Mouse (Mus musculus) frontal cortex, adult (tissue): ENCODE results near the gene Gm20388.

ENCODE experiments used
- ATAC-seq: cut with Nextera tagmentation; 2 replicates; pipeline ENCODE4 v1.9.2; 2017; ENCODE audit warnings: mild to moderate bottlenecking, moderate library complexity, mixed read lengths; ENCODE audit not compliant: low TSS enrichment

The Gm20388 gene

DNA sequence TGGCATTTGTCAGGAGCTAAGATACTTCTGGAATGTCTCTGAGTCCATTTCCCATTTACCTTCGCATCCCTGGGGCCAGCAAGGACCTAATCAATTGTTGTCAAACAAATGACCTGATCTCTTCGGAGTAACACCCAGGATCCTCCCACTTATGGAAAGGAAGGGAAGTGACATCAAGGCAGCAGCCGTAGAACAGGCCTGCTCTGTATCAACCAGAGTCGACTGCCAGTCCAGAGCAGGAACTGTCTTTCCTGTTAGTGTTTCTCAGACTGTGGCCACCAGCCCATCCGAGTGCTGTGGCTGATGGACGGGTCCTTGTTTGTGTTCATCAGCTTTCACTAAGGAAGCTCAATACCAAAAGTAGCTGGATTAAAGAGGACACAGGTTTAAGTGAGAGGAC is 213.6 kb downstream of the Gm20388 start:
- no peak for ATAC-seq

DNA sequence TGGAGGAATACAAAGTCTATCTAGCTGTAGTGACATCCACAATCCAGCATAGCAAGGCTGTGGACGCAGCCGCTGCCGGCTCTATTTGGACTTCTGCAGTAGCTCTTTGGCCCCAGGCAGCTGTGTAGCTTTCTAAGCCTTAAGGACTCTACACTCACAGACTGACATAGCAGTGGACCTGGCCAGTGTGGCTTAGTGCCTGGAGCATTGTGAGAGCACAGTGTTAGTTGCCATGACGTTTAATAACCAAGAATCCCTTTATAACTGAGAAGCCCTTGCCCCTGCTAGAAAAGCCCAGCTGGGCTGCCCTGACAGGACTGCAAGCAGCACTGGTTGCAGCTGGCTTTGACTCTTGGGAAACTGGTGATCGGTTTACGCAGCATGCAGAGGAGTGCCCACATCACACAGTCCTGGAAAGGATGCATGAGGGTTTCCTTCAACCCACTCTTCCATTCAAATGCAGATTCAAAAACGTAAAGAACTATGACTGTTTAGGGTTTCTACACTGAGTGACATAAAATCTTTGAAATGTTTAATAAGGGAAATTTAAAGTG is 214.3 kb downstream of the Gm20388 start:
- 0 out of 2 replicates have a peak, but pooled peaks have one; percentile 17 for ATAC-seq

GRCm38 (mm10) chr8:120126357-120127161 is 215.9 kb downstream of the Gm20388 start:
- ATAC-seq = no peak

- ATAC-seq = no peak
Observed at GRCm38 (mm10) chr8:120129547-120129946, 218.9 kb downstream of the Gm20388 start.

- ATAC-seq = no peak
Observed at GRCm38 (mm10) chr8:120131158-120131557, 220.5 kb downstream of the Gm20388 start.

- no peak for ATAC-seq
Observed at GRCm38 (mm10) chr8:120133169-120133568, 222.5 kb downstream of the Gm20388 start.

DNA sequence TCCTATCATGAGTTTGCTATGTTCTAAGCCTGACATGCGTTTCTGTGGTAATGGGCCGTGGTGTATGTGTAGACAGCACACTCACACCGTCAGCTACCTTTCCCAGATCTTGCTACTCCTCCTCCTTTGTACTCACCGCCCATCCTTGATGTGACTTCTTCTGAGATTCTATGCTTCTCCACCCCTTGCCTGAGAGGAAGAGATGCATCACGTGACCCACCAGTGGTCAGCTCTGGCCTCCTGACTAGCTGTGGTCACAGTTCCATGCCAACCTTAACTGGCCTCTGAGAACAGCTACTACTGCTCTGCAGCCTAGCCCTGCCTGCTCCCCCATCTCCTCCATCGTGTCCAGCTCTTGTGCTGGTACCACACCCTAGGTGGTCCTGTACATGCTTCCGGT is 225.0 kb downstream of the Gm20388 start:
- no peak for ATAC-seq

GRCm38 (mm10) chr8:120136618-120137017 is 226.0 kb downstream of the Gm20388 start:
- ATAC-seq = peak; percentile 87

GRCm38 (mm10) chr8:120138958-120139357 is 228.3 kb downstream of the Gm20388 start:
- no peak for ATAC-seq

DNA sequence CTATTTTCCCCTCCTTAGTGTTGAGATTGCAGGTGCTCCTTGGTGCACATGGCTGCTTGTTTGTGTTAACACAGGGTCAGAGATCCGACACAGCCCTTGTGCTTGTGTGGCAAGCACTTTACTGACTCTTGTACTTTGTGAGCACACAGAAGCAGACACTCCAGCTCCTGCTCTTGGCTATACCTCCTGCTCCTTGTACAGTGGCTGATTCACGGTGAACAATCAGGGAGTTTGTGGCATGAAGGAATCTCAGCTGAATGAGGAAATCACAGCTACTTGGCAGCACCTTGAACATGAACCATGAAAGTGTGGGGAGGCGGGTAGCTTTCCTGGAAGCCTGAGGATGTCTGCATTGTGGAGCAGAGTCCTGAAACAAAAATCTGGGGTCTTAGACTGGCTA is 230.1 kb downstream of the Gm20388 start:
- ATAC-seq = no peak

DNA sequence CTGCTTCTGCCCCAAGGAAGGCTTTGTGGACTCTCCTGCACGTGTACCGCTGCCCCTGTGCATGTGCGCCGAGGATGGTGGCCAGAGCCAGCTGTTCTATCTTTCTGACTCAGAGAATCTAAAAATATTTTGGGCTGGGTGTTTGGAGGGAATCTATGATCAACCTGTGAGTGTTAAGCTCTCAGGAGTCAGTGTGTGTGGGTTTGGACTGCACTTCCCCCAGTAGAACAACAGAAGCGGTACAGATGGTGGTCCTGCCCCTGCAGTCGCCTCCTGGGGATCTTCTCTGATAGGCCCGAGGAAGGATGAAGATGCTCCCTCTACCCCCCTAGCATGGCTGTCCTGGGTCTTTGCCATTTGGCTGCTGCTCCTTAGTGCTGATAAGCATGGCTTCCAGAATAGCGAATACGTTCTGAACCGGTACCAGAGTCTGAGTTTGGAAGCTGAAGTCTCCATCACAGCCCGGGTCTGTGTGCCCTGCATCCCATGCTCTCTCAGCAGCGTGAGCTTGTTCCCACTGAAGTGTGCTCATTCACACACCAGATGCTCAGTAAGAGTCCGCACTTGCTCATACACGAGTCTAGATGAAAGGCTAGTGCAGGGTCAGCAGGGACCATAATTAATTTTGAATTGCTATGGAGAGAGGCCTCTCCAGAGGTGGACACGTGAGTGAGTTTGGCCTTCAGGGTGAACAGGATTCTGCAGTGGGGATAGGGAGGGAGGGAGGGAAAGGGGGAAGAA is 233.4 kb downstream of the Gm20388 start:
- ATAC-seq = peak; percentile 57

DNA sequence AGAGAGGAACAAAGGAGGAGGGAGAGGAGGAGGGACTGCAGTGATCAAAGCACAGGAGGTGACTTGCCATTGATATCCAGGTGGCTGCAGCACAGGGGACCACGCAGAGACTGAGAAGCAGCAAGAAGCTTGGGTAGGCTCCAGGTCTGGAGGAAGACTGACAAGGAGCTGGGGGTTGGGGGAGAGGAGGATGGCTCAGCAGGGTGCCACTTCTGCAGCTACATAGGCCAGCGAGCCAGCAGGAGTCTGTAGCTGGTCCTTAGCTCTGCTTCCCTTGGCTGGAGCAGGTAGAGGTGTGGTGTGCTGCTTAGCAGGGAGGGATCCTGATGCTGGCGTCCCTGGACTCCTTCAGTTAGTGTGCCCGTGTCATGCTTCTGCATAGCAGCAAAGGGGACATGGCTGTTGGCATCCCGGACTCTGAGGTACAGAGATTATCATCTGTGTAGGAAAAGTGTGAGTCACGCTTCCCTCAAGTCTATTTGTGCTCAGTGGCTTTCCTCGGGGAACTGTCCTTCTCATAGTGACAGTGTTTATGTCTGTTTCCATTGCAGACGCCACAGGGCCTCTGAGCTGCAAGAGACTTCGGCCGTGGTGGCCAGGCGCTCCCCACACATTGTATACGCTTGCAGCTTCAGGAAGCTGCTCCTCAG is 234.1 kb downstream of the Gm20388 start:
- ATAC-seq = peak; percentile 66

DNA sequence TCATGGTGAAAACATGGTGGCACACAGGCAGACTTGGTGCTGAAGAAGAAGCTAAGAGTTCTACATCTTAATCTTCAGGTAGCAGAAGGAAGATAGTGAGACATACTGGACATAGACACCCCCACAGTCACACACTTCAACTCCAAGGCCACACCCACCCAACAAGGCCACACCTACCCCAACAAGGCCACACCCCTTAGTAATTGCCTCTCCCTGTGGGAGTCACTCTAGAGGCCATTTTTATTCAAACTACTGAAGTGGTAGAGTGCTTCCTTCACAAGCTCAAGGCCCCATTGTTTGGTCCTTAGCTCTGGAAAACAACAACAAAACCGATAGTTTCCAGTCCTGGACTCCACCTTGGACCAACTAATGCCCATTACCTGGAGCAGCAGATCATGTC is 235.4 kb downstream of the Gm20388 start:
- ATAC-seq = no peak

DNA sequence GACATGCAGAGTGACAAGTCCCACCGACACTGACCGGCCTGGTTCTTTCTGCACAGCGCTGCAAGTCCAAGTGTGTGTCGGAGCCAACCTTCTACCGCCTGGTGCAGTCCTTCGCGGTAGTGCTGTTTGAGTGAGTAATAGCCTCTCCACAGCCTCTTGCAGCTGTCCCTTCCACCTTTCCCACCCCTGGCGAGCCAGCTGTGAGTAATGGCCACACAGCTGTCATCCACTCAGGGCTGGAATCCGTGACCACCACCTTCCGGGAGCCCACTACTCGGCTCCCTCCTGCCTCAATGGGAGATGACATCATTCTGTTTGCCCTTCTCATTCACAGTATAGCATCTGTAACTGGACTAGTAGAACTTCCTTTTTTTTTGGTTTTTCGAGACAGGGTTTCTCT is 239.4 kb downstream of the Gm20388 start:
- no peak for ATAC-seq

DNA sequence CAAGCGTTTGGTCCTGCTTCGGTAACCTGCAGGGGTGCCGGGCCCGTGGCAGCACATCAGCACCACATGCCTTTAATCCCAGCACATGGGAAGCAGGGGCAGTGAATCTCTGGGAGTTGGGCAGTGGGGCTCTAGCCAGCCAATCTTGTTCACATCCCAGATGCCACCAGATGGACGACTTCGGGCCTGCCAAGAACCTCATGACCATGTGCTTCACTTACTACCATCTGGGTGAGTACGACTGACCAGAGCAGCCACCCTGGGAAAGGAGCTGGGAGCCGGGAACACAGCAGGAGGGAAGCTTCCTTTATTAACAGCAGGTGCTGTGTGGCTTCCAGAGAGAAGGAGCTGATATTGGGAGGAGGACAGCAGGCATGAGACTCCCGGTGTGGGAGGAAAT is 240.5 kb downstream of the Gm20388 start:
- ATAC-seq = no peak

DNA sequence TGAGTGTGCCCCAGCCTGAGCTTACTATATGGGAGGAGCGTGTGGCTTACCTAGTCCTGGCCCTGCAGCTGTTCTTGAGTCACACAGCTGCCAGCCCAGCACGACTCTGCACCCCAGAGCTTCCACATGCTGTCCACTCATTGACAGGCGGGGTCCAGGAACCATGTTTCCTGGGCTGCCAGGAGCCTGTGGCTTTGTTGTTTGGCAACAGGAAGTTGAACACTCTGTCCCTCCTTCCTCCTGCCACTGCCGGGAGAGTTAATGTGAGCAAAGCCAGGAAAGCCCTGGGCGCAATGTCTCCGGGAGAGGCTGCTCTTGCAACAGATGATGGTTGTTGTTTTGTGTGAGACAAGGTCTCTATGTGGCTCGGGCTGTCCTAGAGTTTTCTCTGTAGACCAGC is 242.0 kb downstream of the Gm20388 start:
- no peak for ATAC-seq

- no peak for ATAC-seq
Observed at GRCm38 (mm10) chr8:120160366-120160765, 249.7 kb downstream of the Gm20388 start.

- ATAC-seq = peak; percentile 55
Observed at GRCm38 (mm10) chr8:120161658-120162403, 251.2 kb downstream of the Gm20388 start.

GRCm38 (mm10) chr8:120162404-120162752 is 251.7 kb downstream of the Gm20388 start:
- 0 out of 2 replicates have a peak, but pooled peaks have one; percentile 3 for ATAC-seq

GRCm38 (mm10) chr8:120163376-120163775 is 252.7 kb downstream of the Gm20388 start:
- ATAC-seq = no peak

- no peak for ATAC-seq
Observed at GRCm38 (mm10) chr8:120164026-120164425, 253.4 kb downstream of the Gm20388 start.

DNA sequence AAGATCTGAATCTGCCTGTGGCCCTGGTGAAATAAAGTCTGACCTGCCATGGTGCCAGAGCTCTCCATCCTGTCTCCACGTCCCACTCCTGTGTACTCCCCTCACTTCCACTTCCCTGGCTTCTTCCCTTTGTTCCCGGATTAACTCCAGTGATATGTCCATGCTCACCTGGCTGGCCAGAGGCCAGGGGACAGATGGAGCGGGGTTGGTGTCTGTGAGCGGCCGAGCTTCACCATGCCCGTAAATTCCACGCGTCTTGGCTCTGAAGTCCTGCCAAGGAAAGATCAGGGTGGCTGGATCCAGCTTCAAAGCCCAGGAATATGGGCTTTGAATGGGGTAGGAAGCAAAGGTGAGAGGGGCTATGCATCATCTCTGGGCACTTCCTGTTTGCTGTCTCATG is 256.5 kb downstream of the Gm20388 start:
- ATAC-seq = no peak
